Mouse (Mus musculus): Measurements from ENCODE around the gene Osm. TPM values are rescaled to one million over a fixed set of nuclear protein-coding genes. Genes with fewer than 3 reads are reported as not detected.

Osm gene
- polyA plus RNA-seq, 1 experiment from 2014 or later: 0.55 TPM

DNA sequence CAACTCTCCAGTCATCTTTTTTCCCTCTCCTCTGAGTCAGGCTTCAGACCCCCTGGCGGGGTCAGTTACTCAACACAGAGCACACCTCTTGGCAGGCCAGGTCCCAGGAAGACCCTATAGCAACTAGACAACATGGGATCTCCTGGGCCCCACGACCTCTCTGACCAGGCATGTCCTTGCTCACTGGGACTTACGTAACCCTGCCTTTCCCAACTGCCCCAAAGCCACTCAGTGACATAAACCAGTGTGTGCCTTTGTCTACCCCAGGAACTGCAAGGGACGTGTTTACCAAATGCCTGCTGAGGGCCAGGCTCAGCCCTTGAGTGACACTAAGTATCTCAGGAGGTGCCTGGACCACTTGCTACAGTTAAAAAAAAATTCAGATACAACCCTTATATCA lies 6.4 kb upstream of the Osm start:
- no peak for ATAC-seq
- peaks cover 42% of the 10 kb centered on the region for H3K36me3 ChIP-seq
- peak overlapping the region; percentile 54 for H3K27ac ChIP-seq
- H3K27me3 ChIP-seq (replicated peaks): no peaks in the 10 kb centered on the region
- no peak overlapping the region for H3K4me2 ChIP-seq
- peaks cover 86% of the 10 kb centered on the region for H3K4me1 ChIP-seq
- H3K9ac ChIP-seq: no peak overlapping the region
- WGBS (ENCODE audit: insufficient replicate concordance): 63% methylated on average over 4 of the region's 4 CpGs
- no peaks in the 10 kb centered on the region for H3K9me3 ChIP-seq (replicated peaks)
- H3K4me3 ChIP-seq: no peak overlapping the region

- H3K4me1 ChIP-seq: peaks cover 86% of the 10 kb centered on the region
- H3K27ac ChIP-seq: no peak overlapping the region
- no peak for ATAC-seq
Measured at GRCm38 (mm10) chr11:4231435-4231834, 4.8 kb upstream of the Osm start.

DNA sequence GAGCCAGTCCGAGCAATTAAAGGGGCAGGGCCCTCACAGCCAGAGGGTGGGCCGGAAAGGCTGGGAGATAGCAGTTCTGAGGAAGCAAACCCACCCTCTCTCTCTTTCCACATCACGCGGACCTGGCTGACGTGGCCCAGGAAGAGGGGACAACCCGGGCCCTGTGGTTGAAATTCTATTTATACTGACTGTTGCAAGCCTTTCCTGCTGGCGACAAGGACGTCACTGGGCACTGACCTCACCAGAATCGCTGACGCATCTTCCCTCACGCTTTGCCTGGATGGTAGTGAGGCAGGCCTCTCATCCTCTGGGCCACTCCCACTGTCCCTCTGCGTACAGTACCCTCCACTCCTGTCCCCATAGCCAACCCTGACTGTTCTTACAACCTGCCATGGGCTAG lies 3.6 kb upstream of the Osm start:
- H3K27ac ChIP-seq: peak overlapping the region; percentile 37
- peaks cover 42% of the 10 kb centered on the region for H3K36me3 ChIP-seq
- peak; percentile 17 for ATAC-seq
- no peak overlapping the region for H3K9ac ChIP-seq
- H3K4me2 ChIP-seq: no peak overlapping the region
- H3K27me3 ChIP-seq (replicated peaks): peaks cover 4% of the 10 kb centered on the region; the same call in 1 of the 2 replicates
- peaks cover 86% of the 10 kb centered on the region for H3K4me1 ChIP-seq
- no peaks in the 10 kb centered on the region for H3K9me3 ChIP-seq (replicated peaks)
- 33% methylated on average over 12 of the region's 12 CpGs for WGBS (ENCODE audit: insufficient replicate concordance)
- H3K4me3 ChIP-seq: no peak overlapping the region

More at GRCm38 (mm10) chr11:4231435-4231834, 4.8 kb upstream of the Osm start:
- H3K36me3 ChIP-seq: peaks cover 42% of the 10 kb centered on the region
- no peak overlapping the region for H3K9ac ChIP-seq
- H3K9me3 ChIP-seq (replicated peaks): no peaks in the 10 kb centered on the region
- 91% methylated on average over 2 of the region's 2 CpGs for WGBS (ENCODE audit: insufficient replicate concordance)
- H3K4me2 ChIP-seq: no peak overlapping the region
- no peaks in the 10 kb centered on the region for H3K27me3 ChIP-seq (replicated peaks)
- H3K4me3 ChIP-seq: no peak overlapping the region

DNA sequence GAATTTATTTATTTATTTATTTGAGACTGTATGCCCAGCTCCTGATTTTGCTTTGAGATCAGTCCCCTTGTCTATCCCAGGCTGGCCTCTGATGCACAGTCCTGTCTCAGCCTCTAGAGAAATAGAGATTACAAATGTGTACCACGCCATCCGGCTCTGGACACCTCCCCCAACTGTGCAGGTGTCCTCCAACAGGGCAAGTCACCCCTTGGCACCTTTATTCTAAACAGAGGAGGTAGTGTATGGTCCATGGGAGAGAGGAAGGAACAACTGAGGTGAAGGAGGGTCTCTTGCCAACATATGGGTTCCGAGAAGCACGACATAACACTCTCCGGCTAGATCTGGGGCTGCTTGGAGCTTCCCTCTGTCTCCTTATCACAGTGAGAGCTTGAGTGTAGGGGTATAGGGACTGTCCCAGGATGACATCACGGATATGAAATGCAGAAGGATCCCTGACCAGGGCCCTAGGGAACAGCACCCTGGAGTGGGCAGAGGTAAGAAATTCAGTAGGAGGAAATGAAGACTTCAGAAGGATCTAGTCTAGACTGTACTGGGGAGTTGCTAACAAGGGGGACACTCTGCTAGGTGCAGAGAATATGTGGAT lies 1.1 kb upstream of the Osm start:
- peak overlapping the region; percentile 58 for H3K4me2 ChIP-seq
- ATAC-seq: peak; percentile 55
- 0 out of 2 replicates have a peak overlapping the region, but pooled peaks have one; percentile 11 for H3K4me3 ChIP-seq
- no peaks in the 10 kb centered on the region for H3K9me3 ChIP-seq (replicated peaks)
- H3K27ac ChIP-seq: peak overlapping the region; percentile 65
- 78% methylated on average over 6 of the region's 6 CpGs for WGBS (ENCODE audit: insufficient replicate concordance)
- H3K27me3 ChIP-seq (replicated peaks): peaks cover 6% of the 10 kb centered on the region; the same call in 1 of the 2 replicates
- peaks cover 71% of the 10 kb centered on the region for H3K4me1 ChIP-seq
- H3K9ac ChIP-seq: peak overlapping the region; percentile 59
- H3K36me3 ChIP-seq: peaks cover 36% of the 10 kb centered on the region

DNA sequence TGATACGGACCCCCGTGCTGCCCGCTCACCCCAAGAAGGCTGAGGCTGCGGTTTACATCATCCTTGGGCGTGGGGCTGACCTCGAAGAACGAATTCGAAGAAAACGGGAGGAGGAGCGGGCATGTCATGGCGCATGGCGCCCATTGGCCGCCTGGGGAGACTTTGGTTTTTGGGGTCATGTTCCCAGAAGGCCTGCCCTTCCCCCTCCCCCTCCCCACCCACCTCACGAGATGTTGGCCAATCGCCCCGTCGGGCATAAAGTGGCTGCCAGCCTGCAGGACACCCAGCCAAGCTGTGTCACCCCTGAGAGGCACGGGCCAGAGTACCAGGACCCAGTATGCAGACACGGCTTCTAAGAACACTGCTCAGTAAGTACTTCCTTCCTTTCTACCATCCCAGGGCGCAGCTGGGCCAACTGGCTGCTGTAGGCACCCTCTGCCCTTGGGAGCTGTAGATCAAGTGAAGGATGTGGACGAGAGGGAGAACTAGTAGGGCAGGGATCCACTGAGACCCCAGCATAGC lies 387 bp downstream of the Osm start:
- Histone ChIP-seq H3K9ac (no peak overlapping the region), H3K9me3 (replicated peaks) (no peaks in the 10 kb centered on the region), H3K36me3 (peaks cover 26% of the 10 kb centered on the region), H3K4me3 (no peak overlapping the region), H3K4me1 (peaks cover 69% of the 10 kb centered on the region), H3K4me2 (peak overlapping the region; percentile 58), H3K27me3 (replicated peaks) (peaks cover 6% of the 10 kb centered on the region; the same call in 1 of the 2 replicates), H3K27ac (0 out of 2 replicates have a peak overlapping the region, but pooled peaks have one; percentile 65)
- no peak for ATAC-seq
- WGBS (ENCODE audit: insufficient replicate concordance): 75% methylated on average over 21 of the region's 21 CpGs

GRCm38 (mm10) chr11:4237389-4237912 lies 1.2 kb downstream of the Osm start:
- H3K4me3 ChIP-seq: no peak overlapping the region
- 52% methylated on average over 18 of the region's 18 CpGs for WGBS (ENCODE audit: insufficient replicate concordance)
- H3K36me3 ChIP-seq: peaks cover 18% of the 10 kb centered on the region
- H3K4me2 ChIP-seq: peak overlapping the region; percentile 58
- H3K4me1 ChIP-seq: peaks cover 63% of the 10 kb centered on the region
- H3K27me3 ChIP-seq (replicated peaks): peaks cover 6% of the 10 kb centered on the region; the same call in 1 of the 2 replicates
- ATAC-seq: peak; percentile 25
- H3K9me3 ChIP-seq (replicated peaks): no peaks in the 10 kb centered on the region
- H3K27ac ChIP-seq: 0 out of 2 replicates have a peak overlapping the region, but pooled peaks have one; percentile 7
- H3K9ac ChIP-seq: no peak overlapping the region

GRCm38 (mm10) chr11:4238167-4238566 lies 1.9 kb downstream of the Osm start:
- H3K27me3 ChIP-seq (replicated peaks): peaks cover 6% of the 10 kb centered on the region; the same call in 1 of the 2 replicates
- no peak overlapping the region for H3K4me3 ChIP-seq
- 79% methylated on average over 6 of the region's 6 CpGs for WGBS (ENCODE audit: insufficient replicate concordance)
- no peak overlapping the region for H3K4me2 ChIP-seq
- H3K9ac ChIP-seq: no peak overlapping the region
- H3K27ac ChIP-seq: 0 out of 2 replicates have a peak overlapping the region, but pooled peaks have one; percentile 7
- ATAC-seq: no peak
- no peaks in the 10 kb centered on the region for H3K9me3 ChIP-seq (replicated peaks)
- H3K4me1 ChIP-seq: peaks cover 56% of the 10 kb centered on the region
- H3K36me3 ChIP-seq: peaks cover 11% of the 10 kb centered on the region

GRCm38 (mm10) chr11:4239691-4240090 lies 3.5 kb downstream of the Osm start:
- no peak for ATAC-seq
- Histone ChIP-seq H3K9me3 (replicated peaks) (no peaks in the 10 kb centered on the region), H3K4me2 (no peak overlapping the region), H3K36me3 (peaks cover 7% of the 10 kb centered on the region), H3K9ac (no peak overlapping the region), H3K27me3 (replicated peaks) (peaks cover 6% of the 10 kb centered on the region; the same call in 1 of the 2 replicates), H3K4me3 (no peak overlapping the region), H3K27ac (no peak overlapping the region), H3K4me1 (peaks cover 49% of the 10 kb centered on the region)
- 79% methylated on average over 23 of the region's 23 CpGs for WGBS (ENCODE audit: insufficient replicate concordance)

- no peak for ATAC-seq
- Histone ChIP-seq H3K36me3 (peaks cover 7% of the 10 kb centered on the region), H3K9ac (no peak overlapping the region), H3K4me3 (no peak overlapping the region), H3K4me1 (peaks cover 48% of the 10 kb centered on the region), H3K4me2 (no peak overlapping the region), H3K27me3 (replicated peaks) (peaks cover 6% of the 10 kb centered on the region; the same call in 1 of the 2 replicates), H3K9me3 (replicated peaks) (no peaks in the 10 kb centered on the region), H3K27ac (no peak overlapping the region)
- WGBS (ENCODE audit: insufficient replicate concordance): 36% methylated on average over 7 of the region's 7 CpGs
Measured at GRCm38 (mm10) chr11:4240151-4240550, 3.9 kb downstream of the Osm start.

GRCm38 (mm10) chr11:4241180-4241579 lies 5.0 kb downstream of the Osm start:
- peaks cover 6% of the 10 kb centered on the region; the same call in 1 of the 2 replicates for H3K27me3 ChIP-seq (replicated peaks)
- ATAC-seq: no peak
- 64% methylated on average over 4 of the region's 4 CpGs for WGBS (ENCODE audit: insufficient replicate concordance)
- H3K4me2 ChIP-seq: no peak overlapping the region
- H3K36me3 ChIP-seq: peaks cover 7% of the 10 kb centered on the region
- no peak overlapping the region for H3K9ac ChIP-seq
- H3K4me1 ChIP-seq: peaks cover 48% of the 10 kb centered on the region
- no peak overlapping the region for H3K4me3 ChIP-seq
- no peak overlapping the region for H3K27ac ChIP-seq
- no peaks in the 10 kb centered on the region for H3K9me3 ChIP-seq (replicated peaks)

- H3K27me3 ChIP-seq (replicated peaks): no peaks in the 10 kb centered on the region
- H3K4me2 ChIP-seq: no peak overlapping the region
- 73% methylated on average over 6 of the region's 6 CpGs for WGBS (ENCODE audit: insufficient replicate concordance)
- no peaks in the 10 kb centered on the region for H3K9me3 ChIP-seq (replicated peaks)
- H3K27ac ChIP-seq: no peak overlapping the region
- ATAC-seq: no peak
- H3K4me3 ChIP-seq: no peak overlapping the region
- no peaks in the 10 kb centered on the region for H3K36me3 ChIP-seq
- H3K4me1 ChIP-seq: peaks cover 31% of the 10 kb centered on the region
- H3K9ac ChIP-seq: no peak overlapping the region
Measured at GRCm38 (mm10) chr11:4246126-4246525, 9.9 kb downstream of the Osm start.

- WGBS (ENCODE audit: insufficient replicate concordance): 47% methylated on average over 4 of the region's 4 CpGs
- Histone ChIP-seq H3K4me2 (no peak overlapping the region), H3K4me3 (no peak overlapping the region), H3K9me3 (replicated peaks) (no peaks in the 10 kb centered on the region), H3K36me3 (no peaks in the 10 kb centered on the region), H3K9ac (no peak overlapping the region), H3K27ac (no peak overlapping the region), H3K27me3 (replicated peaks) (no peaks in the 10 kb centered on the region), H3K4me1 (peaks cover 29% of the 10 kb centered on the region)
- ATAC-seq: no peak
Measured at GRCm38 (mm10) chr11:4246623-4247022, 10.4 kb downstream of the Osm start.

All from liver, embryonic 12.5 days (tissue).